18 mouse cellular contexts compared by ENCODE assay signal in genomic region chr8:122747825-122748224, GRCm38 (mm10).
"Had no signal": no experiment of that assay in that cellular context is flagged by ENCODE, and none has a peak within 500 bp of the region (broad histone marks: within the 10 kb centered on the region; RNA-seq: fewer than 3 reads in every experiment).

No protein-coding gene starts in this region.

- H3K27ac ChIP-seq: limb, embryonic 12.5 days; liver, embryonic 13.5 days; lung, embryonic 15.5 days; macrophage had no signal

- H3K4me3 ChIP-seq: limb, embryonic 12.5 days; liver, embryonic 13.5 days; lung, embryonic 15.5 days; megakaryocyte, embryonic 14.5 days; midbrain, embryonic 13.5 days; neural tube, embryonic 12.5 days had no signal

- H3K9me3 ChIP-seq: limb, embryonic 12.5 days; liver, embryonic 13.5 days; lung, embryonic 15.5 days; midbrain, embryonic 13.5 days; neural tube, embryonic 12.5 days had no signal

- H3K4me2 ChIP-seq: limb, embryonic 12.5 days; liver, embryonic 13.5 days; lung, embryonic 15.5 days; midbrain, embryonic 13.5 days; neural tube, embryonic 12.5 days had no signal

- H3K27me3 ChIP-seq: midbrain, embryonic 13.5 days; neural tube, embryonic 12.5 days had no signal

- DNase-seq: kidney, adult 18-20 months; kidney, postnatal 10 days; kidney, postnatal 4 days; liver; liver, embryonic 13.5 days; liver, postnatal 0 days; lung, postnatal 14 days; retina, postnatal 1 day; right cerebral cortex, postnatal 4 days; spleen, adult 18-20 months; thymus, adult 2 months; thymus, postnatal 25 days had no signal

- ATAC-seq: liver, postnatal 0 days; midbrain, embryonic 13.5 days had no signal

- H3K9ac ChIP-seq: limb, embryonic 12.5 days; liver, embryonic 13.5 days; liver, postnatal 0 days; lung, embryonic 15.5 days; midbrain, embryonic 13.5 days; neural tube, embryonic 12.5 days had no signal

- H3K36me3 ChIP-seq: limb, embryonic 12.5 days; liver, embryonic 13.5 days; lung, embryonic 15.5 days; midbrain, embryonic 13.5 days; neural tube, embryonic 12.5 days had no signal

- H3K4me1 ChIP-seq: lung, embryonic 15.5 days had no signal
